Mouse (Mus musculus) small intestine, adult 2 months (tissue): Measurements from ENCODE around the gene Glp2r.

ENCODE experiments used
- CTCF ChIP-seq: fragments of 200-500 bp; IDR thresholded peaks from 2 replicates; pipeline ENCODE4 v1.5.1; 2012; ENCODE audit warnings: low read depth, mild to moderate bottlenecking, control low read depth, inconsistent platforms, low read length, moderate library complexity, mixed read lengths; ENCODE audit not compliant: insufficient replicate concordance, insufficient read length; ENCODE audit errors: extremely low read depth
- POLR2A ChIP-seq: fragments of 200-500 bp; IDR thresholded peaks from 2 replicates; pipeline ENCODE4 v1.6.1; 2012; ENCODE audit warnings: low read depth, mild to moderate bottlenecking, control low read depth, inconsistent platforms, low read length, moderate library complexity

DNA sequence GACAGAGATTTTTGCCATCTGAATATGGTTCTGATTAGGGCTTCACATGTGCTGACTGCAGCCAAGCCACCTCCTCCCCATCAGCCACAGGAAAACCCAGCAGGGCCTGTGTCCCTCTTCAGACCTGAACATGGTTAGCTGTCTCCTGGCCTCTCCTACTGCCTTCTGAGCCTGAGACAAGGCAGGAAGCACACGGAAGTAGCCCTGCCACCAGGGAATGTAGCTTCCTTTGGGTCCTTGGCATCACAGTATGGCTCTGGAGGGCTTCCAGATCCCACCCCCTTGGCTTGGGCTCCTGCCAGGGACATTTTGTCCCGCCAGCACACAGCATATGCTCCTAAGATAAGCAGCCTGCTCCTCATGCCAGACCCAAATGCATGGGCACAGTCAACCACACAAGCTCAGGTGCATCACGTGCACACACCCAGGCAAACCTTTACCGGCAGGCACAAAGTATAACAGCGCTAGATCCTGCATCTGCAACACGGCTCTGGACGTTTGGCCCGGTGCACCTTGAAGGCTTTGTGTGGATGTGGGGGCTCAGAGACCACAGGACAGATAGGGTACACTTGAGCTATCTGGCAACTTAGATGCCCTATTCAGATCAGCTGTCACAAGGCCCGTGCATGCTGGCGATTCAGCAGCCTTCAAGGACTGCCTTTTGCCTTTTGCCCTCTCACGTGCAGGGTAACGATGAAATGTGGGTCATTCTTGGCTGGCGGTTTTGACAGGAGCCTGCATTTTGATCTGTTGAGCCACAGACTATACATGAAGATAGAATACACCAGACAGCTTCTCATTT is 103.2 kb downstream of the Glp2r start:
- TF ChIP-seq CTCF (no peak), POLR2A (no peak)
